In the genomic region with DNA sequence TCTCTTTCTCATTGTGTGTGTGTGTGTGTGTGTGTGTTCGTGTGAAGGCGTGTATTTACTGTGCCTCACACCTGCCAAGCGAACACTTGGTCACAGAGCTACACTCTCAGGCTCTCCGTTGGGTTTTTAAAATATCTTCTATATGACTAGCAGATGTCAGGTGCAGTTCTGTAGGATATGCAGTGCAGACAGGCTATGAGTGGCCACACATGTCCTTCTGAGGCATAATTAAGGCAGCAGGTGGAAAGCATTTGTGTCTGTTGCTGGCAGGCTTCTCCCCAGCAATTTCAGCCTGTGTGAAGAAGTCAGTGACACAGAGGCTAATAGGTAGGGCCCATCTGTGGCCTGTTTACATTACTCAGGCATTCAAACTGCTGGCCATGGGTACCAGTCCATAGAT, we compare ENCODE assay signal across 24 mouse cellular contexts.
DNase-seq lines count a peak whose midpoint lies in the region; ATAC-seq and TF ChIP-seq lines count a peak whose summit lies in the region.
"Had no signal": no experiment of that assay in that cellular context is flagged by ENCODE, and none has a peak within 500 bp of the region (broad histone marks: within the 10 kb centered on the region; RNA-seq: fewer than 3 reads in every experiment).

No protein-coding gene starts in this region.

- peak; percentile 38; the same call in 1 of the 2 replicates for ATAC-seq in forebrain, postnatal 0 days
- no peak for ATAC-seq in forebrain, embryonic 12.5 days (ENCODE audit: low FRiP score)
- peak; percentile 22; the same call in 1 of the 2 replicates for ATAC-seq in embryonic facial prominence, embryonic 14.5 days (ENCODE audit: low read depth)
- ATAC-seq in hindbrain, postnatal 0 days = peak; percentile 80
- ATAC-seq: forebrain, embryonic 15.5 days; midbrain, embryonic 13.5 days had no signal

- no peak for TF ChIP-seq POLR2A in brain, embryonic 14.5 days (IDR thresholded peaks at IDR 0.05; ENCODE audit: borderline replicate concordance, extremely low read depth, insufficient read depth, insufficient read length, poor library complexity, severe bottlenecking)

- no peak overlapping the region for H3K9ac ChIP-seq in forebrain, postnatal 0 days
- H3K9ac ChIP-seq in forebrain, embryonic 12.5 days = no peak overlapping the region
- no peak overlapping the region for H3K9ac ChIP-seq in embryonic facial prominence, embryonic 14.5 days (ENCODE audit: low read depth, low read length)
- no peak overlapping the region for H3K9ac ChIP-seq in hindbrain, postnatal 0 days (replicated peaks; ENCODE audit: low read length)
- H3K9ac ChIP-seq: forebrain, embryonic 15.5 days; hindbrain, embryonic 15.5 days; limb, embryonic 13.5 days; liver, embryonic 14.5 days; lung, embryonic 15.5 days; midbrain, embryonic 13.5 days had no signal

- no peak overlapping the region for H3K27ac ChIP-seq in forebrain, postnatal 0 days (ENCODE audit: low read depth, low read length)
- H3K27ac ChIP-seq in forebrain, embryonic 12.5 days = no peak overlapping the region
- no peak overlapping the region for H3K27ac ChIP-seq in embryonic facial prominence, embryonic 14.5 days (replicated peaks; ENCODE audit: low read depth, low read length)
- 0 out of 2 replicates have a peak overlapping the region, but pooled peaks have one; percentile 2 for H3K27ac ChIP-seq in hindbrain, postnatal 0 days
- H3K27ac ChIP-seq: forebrain, embryonic 15.5 days; hindbrain, embryonic 15.5 days; kidney, postnatal 0 days; layer of hippocampus, adult 2 months; limb, embryonic 13.5 days; liver, embryonic 14.5 days; lung, embryonic 15.5 days; macrophage; midbrain, embryonic 13.5 days had no signal

- no peaks in the 10 kb centered on the region for H3K27me3 ChIP-seq in forebrain, postnatal 0 days (ENCODE audit: insufficient read depth, low read length)
- H3K27me3 ChIP-seq in forebrain, embryonic 12.5 days = no peaks in the 10 kb centered on the region
- H3K27me3 ChIP-seq in embryonic facial prominence, embryonic 14.5 days (replicated peaks; ENCODE audit: control insufficient read depth, insufficient read depth, low read length) = no peaks in the 10 kb centered on the region
- no peaks in the 10 kb centered on the region for H3K27me3 ChIP-seq in hindbrain, postnatal 0 days (ENCODE audit: insufficient read depth, low read length)
- H3K27me3 ChIP-seq: forebrain, embryonic 15.5 days; hindbrain, embryonic 15.5 days; limb, embryonic 13.5 days; lung, embryonic 15.5 days; midbrain, embryonic 13.5 days had no signal

- DNase-seq in forebrain, postnatal 0 days = no peak
- peak; percentile 27 for DNase-seq in brain, embryonic 14.5 days (ENCODE audit: low read depth)
- DNase-seq in embryonic facial prominence, embryonic 14.5 days (ENCODE audit: low spot score) = peak; percentile 27
- peak; percentile 43 for DNase-seq in hindbrain, postnatal 0 days (ENCODE audit: low spot score)
- no peak for DNase-seq in B cell, adult 2 months
- no peak for DNase-seq in lung, postnatal 4 days
- DNase-seq: adrenal gland, postnatal 36 days; cerebellum, adult 8-10 months; gastrocnemius, postnatal 25 days; kidney, adult 11 months; right cerebral cortex, postnatal 25 days; thymus, postnatal 36 days had no signal

- no peaks in the 10 kb centered on the region for H3K36me3 ChIP-seq in forebrain, postnatal 0 days (ENCODE audit: insufficient read depth)
- H3K36me3 ChIP-seq in forebrain, embryonic 12.5 days (replicated peaks) = no peaks in the 10 kb centered on the region
- no peaks in the 10 kb centered on the region for H3K36me3 ChIP-seq in embryonic facial prominence, embryonic 14.5 days (ENCODE audit: control insufficient read depth, insufficient read depth, low read length)
- H3K36me3 ChIP-seq in hindbrain, postnatal 0 days (ENCODE audit: insufficient read depth, low read length) = no peaks in the 10 kb centered on the region
- H3K36me3 ChIP-seq: forebrain, embryonic 15.5 days; hindbrain, embryonic 15.5 days; limb, embryonic 13.5 days; lung, embryonic 15.5 days; midbrain, embryonic 13.5 days had no signal

- no peak for TF ChIP-seq CTCF in forebrain, postnatal 0 days (IDR thresholded peaks at IDR 0.05; ENCODE audit: low read depth)
- no peak for TF ChIP-seq CTCF in brain, embryonic 14.5 days (IDR thresholded peaks at IDR 0.05; ENCODE audit: borderline replicate concordance, extremely low read depth, insufficient read depth, insufficient read length)
- TF ChIP-seq CTCF in hindbrain, postnatal 0 days (IDR thresholded peaks at IDR 0.05; ENCODE audit: low read depth) = no peak

- no peaks in the 10 kb centered on the region for H3K4me1 ChIP-seq in forebrain, postnatal 0 days (ENCODE audit: insufficient read depth)
- no peaks in the 10 kb centered on the region for H3K4me1 ChIP-seq in forebrain, embryonic 12.5 days
- H3K4me1 ChIP-seq in embryonic facial prominence, embryonic 14.5 days (ENCODE audit: control insufficient read depth, insufficient read depth, low read length) = no peaks in the 10 kb centered on the region
- no peaks in the 10 kb centered on the region for H3K4me1 ChIP-seq in hindbrain, postnatal 0 days (ENCODE audit: insufficient read depth, low read length)
- H3K4me1 ChIP-seq: forebrain, embryonic 15.5 days; hindbrain, embryonic 15.5 days; lung, embryonic 15.5 days; midbrain, embryonic 13.5 days had no signal

- H3K4me2 ChIP-seq in forebrain, postnatal 0 days (ENCODE audit: low read depth) = no peak overlapping the region
- no peak overlapping the region for H3K4me2 ChIP-seq in forebrain, embryonic 12.5 days
- H3K4me2 ChIP-seq in embryonic facial prominence, embryonic 14.5 days (ENCODE audit: low read depth, low read length) = no peak overlapping the region
- no peak overlapping the region for H3K4me2 ChIP-seq in hindbrain, postnatal 0 days (ENCODE audit: low read depth, low read length)
- H3K4me2 ChIP-seq: forebrain, embryonic 15.5 days; hindbrain, embryonic 15.5 days; limb, embryonic 13.5 days; lung, embryonic 15.5 days; midbrain, embryonic 13.5 days had no signal

- no peaks in the 10 kb centered on the region for H3K9me3 ChIP-seq in forebrain, postnatal 0 days (ENCODE audit: low read length)
- H3K9me3 ChIP-seq in forebrain, embryonic 12.5 days = no peaks in the 10 kb centered on the region
- peaks cover 3% of the 10 kb centered on the region; the same call in 1 of the 2 replicates for H3K9me3 ChIP-seq in embryonic facial prominence, embryonic 14.5 days (ENCODE audit: control insufficient read depth, low read length)
- H3K9me3 ChIP-seq in hindbrain, postnatal 0 days (ENCODE audit: low read length) = no peaks in the 10 kb centered on the region
- H3K9me3 ChIP-seq: forebrain, embryonic 15.5 days; hindbrain, embryonic 15.5 days; limb, embryonic 13.5 days; lung, embryonic 15.5 days; midbrain, embryonic 13.5 days had no signal

- WGBS in forebrain, postnatal 0 days = 73% methylated on average over 4 of the region's 4 CpGs
- WGBS in forebrain, embryonic 12.5 days = 81% methylated on average over 4 of the region's 4 CpGs
- 69% methylated on average over 4 of the region's 4 CpGs for WGBS in embryonic facial prominence, embryonic 14.5 days
- 79% methylated on average over 4 of the region's 4 CpGs for WGBS in hindbrain, postnatal 0 days

- H3K4me3 ChIP-seq in forebrain, postnatal 0 days (ENCODE audit: low read depth, low read length) = no peak overlapping the region
- H3K4me3 ChIP-seq in forebrain, embryonic 12.5 days (replicated peaks) = no peak overlapping the region
- no peak overlapping the region for H3K4me3 ChIP-seq in embryonic facial prominence, embryonic 14.5 days (ENCODE audit: low read depth, low read length)
- no peak overlapping the region for H3K4me3 ChIP-seq in hindbrain, postnatal 0 days (ENCODE audit: low read length)
- H3K4me3 ChIP-seq: erythroblast, embryonic 14.5 days; forebrain, embryonic 15.5 days; hindbrain, embryonic 15.5 days; layer of hippocampus, adult 2 months; limb, embryonic 13.5 days; lung, embryonic 15.5 days; midbrain, embryonic 13.5 days; myocyte had no signal

Comparison
In these comparisons a context has a peak if more than half of its experiments do, and no peak if none do; other contexts are left out.
1. DNase-seq: peak in brain, embryonic 14.5 days (single experiment), embryonic facial prominence, embryonic 14.5 days (single experiment) and hindbrain, postnatal 0 days (single experiment); none in forebrain, postnatal 0 days (single experiment), B cell, adult 2 months (0 of 2) and lung, postnatal 4 days (0 of 2).